Mouse (Mus musculus): ENCODE measurements around the gene Rbm44. TPM values are rescaled to one million over a fixed set of nuclear protein-coding genes. Genes with fewer than 3 reads are reported as not detected.

Gene Rbm44
- total RNA-seq (2014; rRNA removed) (0.07 and 0.09 TPM in 2 replicates), polyA plus RNA-seq (2012; rRNA removed) (not detected in 2 replicates)

DNA sequence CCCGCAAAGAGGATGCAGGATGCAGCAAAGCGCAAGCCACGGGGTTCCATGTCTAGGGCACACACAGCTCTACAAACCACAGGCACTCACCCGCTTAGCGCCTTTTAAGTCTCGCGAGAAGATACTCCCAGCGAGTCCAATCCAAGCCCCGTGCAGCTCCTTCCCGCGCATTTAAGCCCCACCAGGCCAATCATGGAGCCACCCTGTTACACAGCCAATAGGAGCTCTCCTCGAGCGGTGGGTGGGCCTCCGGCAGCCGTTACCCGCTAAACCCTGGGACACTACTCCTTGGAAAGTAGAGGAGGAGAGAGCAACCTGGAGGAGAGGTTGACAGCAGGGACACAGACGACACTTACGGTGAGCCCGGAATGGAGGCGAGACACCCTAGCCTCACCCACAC lies at the start of gene Rbm44:
TSS of gene Rbm44 (plus strand) at position 277 of the 400 bp plus-strand sequence.
- Histone ChIP-seq H3K27ac (replicated peaks; ENCODE audit: insufficient read depth, low read depth, low read length) (no peak within 1 kb of the TSS), H3K36me3 (ENCODE audit: control insufficient read depth, insufficient read depth, low read length) (no peaks in the 10 kb centered on the region), H3K79me2 (ENCODE audit: control insufficient read depth, insufficient read depth, low read length) (no peaks in the 10 kb centered on the region), H3K9ac (ENCODE audit: low read depth, low read length) (no peak within 1 kb of the TSS), H3K4me3 (ENCODE audit: insufficient read depth, low read depth, low read length) (peak within 1 kb of the TSS; percentile 39; the same call in 1 of the 2 replicates), H3K4me1 (ENCODE audit: control insufficient read depth, insufficient read depth, low read length) (no peaks in the 10 kb centered on the region), H3K27me3 (ENCODE audit: control insufficient read depth, insufficient read depth, low read length) (no peaks in the 10 kb centered on the region)
- DNase-seq (ENCODE audit: extremely low read depth, low read depth, low spot score): no peak
- TF ChIP-seq POLR2A (IDR thresholded peaks at IDR 0.05; ENCODE audit: extremely low read depth, insufficient read depth, low read length) (no peak), CTCF (IDR thresholded peaks at IDR 0.05; ENCODE audit: low read depth, low read length) (no peak)
- WGBS: 70% methylated on average over 20 of the region's 20 CpGs

GRCm38 (mm10) chr1:91095258-91095657 lies 49.6 kb upstream of the Rbm44 start:
- Histone ChIP-seq H3K9ac (ENCODE audit: low read depth, low read length) (no peak overlapping the region), H3K27ac (replicated peaks; ENCODE audit: insufficient read depth, low read depth, low read length) (peak overlapping the region; percentile 32; the same call in 1 of the 2 replicates), H3K4me1 (ENCODE audit: control insufficient read depth, insufficient read depth, low read length) (peaks cover 8% of the 10 kb centered on the region), H3K36me3 (ENCODE audit: control insufficient read depth, insufficient read depth, low read length) (no peaks in the 10 kb centered on the region), H3K4me3 (ENCODE audit: insufficient read depth, low read depth, low read length) (no peak overlapping the region), H3K27me3 (ENCODE audit: control insufficient read depth, insufficient read depth, low read length) (no peaks in the 10 kb centered on the region), H3K79me2 (ENCODE audit: control insufficient read depth, insufficient read depth, low read length) (peaks cover 3% of the 10 kb centered on the region; the same call in 1 of the 2 replicates)
- whole genome bisulfite sequencing: 66% methylated on average over 3 of the region's 3 CpGs
- no peak for DNase-seq (ENCODE audit: extremely low read depth, low read depth, low spot score)
- TF ChIP-seq CTCF (IDR thresholded peaks at IDR 0.05; ENCODE audit: low read depth, low read length): no peak

DNA sequence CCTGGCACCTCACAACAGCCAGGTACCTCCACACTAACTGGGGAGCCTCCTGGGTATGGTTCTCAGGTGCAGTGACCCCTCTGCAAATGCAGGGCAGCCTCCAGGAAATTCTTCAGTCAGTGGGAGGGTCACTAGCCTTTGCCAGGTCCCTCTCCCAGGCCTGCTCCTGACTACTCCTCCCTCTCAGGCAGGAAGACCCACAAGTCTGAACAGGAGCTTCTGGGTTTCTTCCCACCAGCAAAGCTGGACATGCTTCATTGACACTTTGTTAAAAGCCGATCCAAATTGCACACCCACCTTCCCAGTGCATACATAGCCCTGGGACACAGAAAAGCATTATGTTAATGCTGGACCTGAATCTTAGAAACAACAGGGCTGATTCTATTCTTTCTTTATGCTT lies 49.0 kb upstream of the Rbm44 start:
- DNase-seq (ENCODE audit: extremely low read depth, low read depth, low spot score): no peak
- Histone ChIP-seq H3K4me3 (ENCODE audit: insufficient read depth, low read depth, low read length) (no peak overlapping the region), H3K27ac (replicated peaks; ENCODE audit: insufficient read depth, low read depth, low read length) (peak overlapping the region; percentile 17), H3K27me3 (ENCODE audit: control insufficient read depth, insufficient read depth, low read length) (no peaks in the 10 kb centered on the region), H3K9ac (ENCODE audit: low read depth, low read length) (no peak overlapping the region), H3K36me3 (ENCODE audit: control insufficient read depth, insufficient read depth, low read length) (no peaks in the 10 kb centered on the region), H3K4me1 (ENCODE audit: control insufficient read depth, insufficient read depth, low read length) (peaks cover 9% of the 10 kb centered on the region), H3K79me2 (ENCODE audit: control insufficient read depth, insufficient read depth, low read length) (no peaks in the 10 kb centered on the region; the same call in 1 of the 2 replicates)
- TF ChIP-seq CTCF (IDR thresholded peaks at IDR 0.05; ENCODE audit: low read depth, low read length) (no peak), POLR2A (IDR thresholded peaks at IDR 0.05; ENCODE audit: extremely low read depth, insufficient read depth, low read length) (no peak)
- WGBS: 56% methylated on average over 1 of the region's 1 CpGs

DNA sequence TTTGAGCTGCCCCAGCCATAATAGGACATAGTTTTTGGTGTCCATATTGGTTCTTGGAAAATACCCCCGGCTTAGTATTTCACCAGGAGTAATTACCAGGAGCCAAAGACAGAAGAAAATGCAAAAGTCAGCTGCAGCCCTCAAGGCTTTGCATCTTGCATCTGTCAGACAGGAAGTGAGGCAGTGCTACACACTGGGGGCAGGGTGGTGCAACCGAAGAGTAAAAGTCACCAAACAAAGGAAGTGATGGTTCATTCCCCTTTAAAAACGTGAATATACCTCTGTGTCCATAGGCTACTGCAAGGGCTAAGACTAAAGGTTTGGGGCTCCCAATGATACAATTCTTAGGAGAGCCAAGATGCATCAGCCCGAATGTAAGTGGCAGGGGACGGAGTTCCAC lies 48.4 kb upstream of the Rbm44 start:
- Histone ChIP-seq H3K9ac (ENCODE audit: low read depth, low read length) (no peak overlapping the region), H3K4me1 (ENCODE audit: control insufficient read depth, insufficient read depth, low read length) (peaks cover 16% of the 10 kb centered on the region), H3K27ac (replicated peaks; ENCODE audit: insufficient read depth, low read depth, low read length) (no peak overlapping the region), H3K4me3 (ENCODE audit: insufficient read depth, low read depth, low read length) (no peak overlapping the region), H3K79me2 (ENCODE audit: control insufficient read depth, insufficient read depth, low read length) (no peaks in the 10 kb centered on the region), H3K36me3 (ENCODE audit: control insufficient read depth, insufficient read depth, low read length) (no peaks in the 10 kb centered on the region), H3K27me3 (ENCODE audit: control insufficient read depth, insufficient read depth, low read length) (no peaks in the 10 kb centered on the region)
- no peak for DNase-seq (ENCODE audit: extremely low read depth, low read depth, low spot score)
- TF ChIP-seq POLR2A (IDR thresholded peaks at IDR 0.05; ENCODE audit: extremely low read depth, insufficient read depth, low read length): no peak
- no peak for TF ChIP-seq CTCF (IDR thresholded peaks at IDR 0.05; ENCODE audit: low read depth, low read length)
- WGBS: 70% methylated on average over 5 of the region's 5 CpGs

DNA sequence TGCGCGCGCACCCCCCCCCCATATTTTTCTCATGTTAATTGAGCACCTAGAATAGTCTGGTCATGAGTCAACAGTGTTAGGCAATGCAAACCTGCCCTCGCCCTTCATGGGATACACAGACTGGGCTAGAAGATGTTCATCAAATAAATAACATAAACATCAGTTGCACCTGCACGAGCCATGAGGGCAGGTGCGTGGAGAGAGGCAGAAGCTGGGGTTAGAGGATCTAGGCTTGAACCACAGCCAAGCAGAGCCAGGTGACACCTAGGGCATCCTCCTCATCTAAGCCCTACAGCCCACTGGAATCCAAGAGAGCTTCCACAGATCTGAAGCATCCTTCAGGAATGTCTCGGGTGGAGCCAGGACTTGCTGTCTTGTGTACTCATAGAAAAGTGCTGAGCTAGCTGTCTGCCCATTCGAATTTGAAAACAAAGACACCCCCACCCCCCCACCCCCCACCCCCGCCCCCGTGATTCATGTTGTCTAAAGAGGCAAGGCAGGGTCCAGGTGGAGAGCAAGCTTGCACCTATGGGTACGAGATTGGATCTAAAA lies 47.5 kb upstream of the Rbm44 start:
- 75% methylated on average over 11 of the region's 11 CpGs for WGBS
- H3K79me2 ChIP-seq (ENCODE audit: control insufficient read depth, insufficient read depth, low read length): no peaks in the 10 kb centered on the region
- H3K36me3 ChIP-seq (ENCODE audit: control insufficient read depth, insufficient read depth, low read length): no peaks in the 10 kb centered on the region
- no peak for DNase-seq (ENCODE audit: extremely low read depth, low read depth, low spot score)
- no peak overlapping the region for H3K4me3 ChIP-seq (ENCODE audit: insufficient read depth, low read depth, low read length)
- TF ChIP-seq POLR2A (IDR thresholded peaks at IDR 0.05; ENCODE audit: extremely low read depth, insufficient read depth, low read length): no peak
- TF ChIP-seq CTCF (IDR thresholded peaks at IDR 0.05; ENCODE audit: low read depth, low read length): no peak
- peaks cover 16% of the 10 kb centered on the region for H3K4me1 ChIP-seq (ENCODE audit: control insufficient read depth, insufficient read depth, low read length)
- no peak overlapping the region for H3K27ac ChIP-seq (replicated peaks; ENCODE audit: insufficient read depth, low read depth, low read length)
- no peak overlapping the region for H3K9ac ChIP-seq (ENCODE audit: low read depth, low read length)
- H3K27me3 ChIP-seq (ENCODE audit: control insufficient read depth, insufficient read depth, low read length): no peaks in the 10 kb centered on the region

GRCm38 (mm10) chr1:91098887-91099286 lies 46.0 kb upstream of the Rbm44 start:
- Histone ChIP-seq H3K79me2 (ENCODE audit: control insufficient read depth, insufficient read depth, low read length) (no peaks in the 10 kb centered on the region), H3K27me3 (ENCODE audit: control insufficient read depth, insufficient read depth, low read length) (no peaks in the 10 kb centered on the region), H3K9ac (ENCODE audit: low read depth, low read length) (no peak overlapping the region), H3K27ac (replicated peaks; ENCODE audit: insufficient read depth, low read depth, low read length) (no peak overlapping the region), H3K36me3 (ENCODE audit: control insufficient read depth, insufficient read depth, low read length) (no peaks in the 10 kb centered on the region), H3K4me3 (ENCODE audit: insufficient read depth, low read depth, low read length) (no peak overlapping the region), H3K4me1 (ENCODE audit: control insufficient read depth, insufficient read depth, low read length) (peaks cover 26% of the 10 kb centered on the region)
- DNase-seq (ENCODE audit: extremely low read depth, low read depth, low spot score): peak; percentile 45
- TF ChIP-seq POLR2A (IDR thresholded peaks at IDR 0.05; ENCODE audit: extremely low read depth, insufficient read depth, low read length): no peak
- peak; percentile 90 for TF ChIP-seq CTCF (IDR thresholded peaks at IDR 0.05; ENCODE audit: low read depth, low read length)
- WGBS: 21% methylated on average over 6 of the region's 6 CpGs

Data from liver, adult 2 months (tissue).